Mouse (Mus musculus) cerebellum, adult 8-10 months (tissue): ENCODE data around the gene Prmt7.
"Not testable (repeated sequence)": the region's sequence is repeated elsewhere in the genome, so short reads cannot be mapped to it uniquely, and the experiment has no call there.

ENCODE experiments used
- DNase-seq: peaks from one replicate; pipeline ENCODE4 v3.0.0; 2022

Gene Prmt7

DNA sequence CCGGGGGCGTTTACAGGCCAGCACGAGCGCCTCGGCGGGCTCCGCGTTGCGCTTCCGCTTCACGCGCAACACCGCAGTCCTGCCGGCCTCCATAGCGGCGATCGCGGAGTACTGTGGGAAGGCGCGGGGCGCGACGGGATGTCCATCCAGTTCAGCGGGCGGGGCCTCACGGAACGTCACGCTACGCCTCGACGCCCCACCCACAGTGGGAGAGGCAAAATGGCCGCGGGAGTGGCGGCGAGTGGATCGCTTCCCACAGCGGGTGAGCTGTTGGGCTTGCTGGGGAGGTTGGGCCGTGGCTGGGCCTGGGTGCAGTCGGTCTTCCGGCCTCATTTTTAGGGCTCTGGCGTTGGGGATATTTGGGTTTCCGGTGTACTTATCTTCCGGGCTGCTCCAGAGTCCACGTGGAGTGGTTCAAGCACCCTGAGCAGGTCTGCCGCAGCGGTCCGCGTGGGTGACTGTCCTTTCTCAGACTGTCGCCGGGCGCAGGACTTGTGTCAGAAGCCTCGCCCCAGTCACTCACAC lies at the start of gene Prmt7, which contains the start of gene Slc7a6os:
Gene Prmt7 (plus strand): TSS at position 116 of the 525 bp plus-strand sequence.
Gene Slc7a6os (minus strand): TSS at position 115 of the 525 bp plus-strand sequence.
- peak; percentile 93 for DNase-seq

DNA sequence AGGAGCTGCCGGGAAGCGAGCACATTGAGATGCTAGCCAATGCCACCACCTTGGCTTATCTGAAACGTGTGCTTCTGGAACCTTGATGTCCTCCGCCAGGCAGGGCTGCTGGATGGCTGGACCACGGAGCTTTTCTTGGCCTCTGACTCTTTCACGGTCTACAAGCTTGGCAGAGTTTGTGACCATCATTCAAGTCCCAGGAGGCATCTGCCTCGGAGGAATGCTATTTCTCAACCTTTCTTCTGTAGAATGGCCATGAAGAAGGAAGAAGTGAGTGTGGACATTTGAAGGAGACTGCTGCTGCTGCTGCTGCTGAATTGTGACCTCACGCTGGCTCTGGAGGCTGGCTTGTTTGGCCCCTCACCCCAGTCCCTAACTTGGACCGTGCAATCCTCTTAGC lies 47.5 kb upstream of the Prmt7 start:
- DNase-seq = no peak

DNA sequence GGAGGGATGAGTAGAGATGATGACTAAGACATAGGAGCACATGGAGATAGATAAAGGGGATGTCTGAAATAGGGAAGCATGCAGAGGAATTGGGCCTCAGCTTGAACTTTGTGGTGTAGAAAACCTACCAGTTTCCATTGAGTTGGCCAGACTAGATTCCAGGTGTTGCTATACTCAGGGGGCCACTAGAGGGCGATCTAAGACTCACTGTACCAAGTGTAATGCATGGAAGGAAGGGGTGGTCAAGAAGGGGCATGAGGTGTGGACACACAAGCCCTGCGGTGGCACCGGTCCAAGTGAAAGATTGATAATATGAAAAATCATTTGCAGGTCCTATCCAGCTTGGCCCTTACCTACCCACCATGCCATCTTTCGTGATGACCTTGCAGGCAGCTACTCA lies 45.3 kb upstream of the Prmt7 start:
- DNase-seq = peak; percentile 73

DNA sequence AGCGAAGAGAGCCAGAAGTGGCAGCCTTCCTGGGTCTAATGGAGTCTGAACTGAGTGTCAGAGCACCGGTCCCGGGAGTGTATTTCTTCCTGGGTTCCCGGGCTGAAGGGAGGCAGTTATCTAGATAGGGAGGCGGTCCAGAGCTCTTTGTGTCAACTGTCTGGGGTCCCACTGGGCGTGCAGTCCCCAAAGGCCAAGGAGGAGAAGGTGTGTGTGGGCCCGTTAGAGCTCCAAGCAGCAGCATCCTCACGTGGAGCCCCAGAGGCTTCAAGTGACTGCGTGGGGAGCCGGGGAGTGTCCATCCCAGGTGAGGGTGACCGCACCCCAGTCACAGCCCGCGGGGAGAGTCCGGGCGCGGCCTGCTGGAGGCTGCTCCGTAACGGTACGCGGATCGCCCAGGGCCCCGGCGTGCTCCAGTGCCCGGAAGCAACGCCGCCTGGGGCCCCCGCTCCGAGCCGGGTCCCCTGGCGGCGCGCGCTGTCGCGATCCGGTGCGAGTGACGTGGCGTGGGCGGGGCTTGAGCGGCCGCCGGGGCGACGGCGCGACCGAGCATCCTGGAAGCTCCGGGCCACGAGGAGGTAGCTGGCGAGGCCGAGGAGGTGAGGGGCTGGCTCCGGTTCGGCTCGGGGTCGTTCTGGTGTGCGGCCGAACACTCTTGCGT lies 42.2 kb upstream of the Prmt7 start, which contains the start of gene Slc7a6:
Gene Slc7a6 (plus strand): TSS at position 502 of the 661 bp plus-strand sequence.
- DNase-seq = peak; percentile 86

DNA sequence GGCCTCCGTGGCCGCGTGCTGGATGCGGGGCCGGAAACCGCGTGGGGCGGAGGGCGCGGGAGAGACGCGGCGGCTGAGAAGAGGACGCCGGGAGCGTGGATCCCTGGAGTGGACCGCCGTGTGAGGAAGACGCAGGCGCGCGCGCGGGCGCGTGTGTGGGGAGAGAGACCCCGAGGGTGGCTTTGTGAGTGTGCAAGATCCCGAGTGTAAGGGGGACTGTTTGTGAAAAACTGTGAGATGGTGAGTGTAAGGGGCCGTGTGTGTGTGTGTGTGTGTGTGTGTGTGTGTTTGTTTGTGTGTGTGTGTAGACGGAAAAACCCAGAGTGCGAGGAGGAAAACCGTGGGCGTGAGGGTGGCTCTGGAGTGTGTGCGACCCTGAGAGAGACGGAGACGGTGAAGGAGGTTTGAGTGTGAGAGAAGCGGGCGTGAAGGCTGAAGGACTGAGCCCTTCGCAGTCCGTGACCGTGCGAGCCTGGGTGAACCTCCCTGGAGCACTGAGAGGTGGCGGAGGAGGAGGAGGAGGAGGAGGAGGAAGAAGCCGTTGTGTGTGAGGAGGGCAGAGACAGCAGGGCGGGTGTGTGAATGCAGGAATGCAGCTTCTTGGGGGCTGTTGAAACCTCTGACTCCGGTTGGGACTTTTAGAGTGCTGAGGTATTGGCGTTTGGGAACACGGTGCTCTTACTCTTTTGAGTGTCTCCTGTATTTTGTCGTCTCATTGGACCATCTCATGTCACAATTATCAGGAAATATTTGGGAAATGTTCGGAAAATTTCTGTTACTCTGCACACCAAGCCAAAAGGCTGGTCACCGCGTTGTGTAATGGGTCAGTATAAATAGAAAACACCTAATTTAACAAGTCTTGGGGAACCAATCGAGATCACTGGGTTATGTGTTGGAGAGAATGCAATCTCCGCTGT lies 41.5 kb upstream of the Prmt7 start:
- DNase-seq = peak; percentile 51

DNA sequence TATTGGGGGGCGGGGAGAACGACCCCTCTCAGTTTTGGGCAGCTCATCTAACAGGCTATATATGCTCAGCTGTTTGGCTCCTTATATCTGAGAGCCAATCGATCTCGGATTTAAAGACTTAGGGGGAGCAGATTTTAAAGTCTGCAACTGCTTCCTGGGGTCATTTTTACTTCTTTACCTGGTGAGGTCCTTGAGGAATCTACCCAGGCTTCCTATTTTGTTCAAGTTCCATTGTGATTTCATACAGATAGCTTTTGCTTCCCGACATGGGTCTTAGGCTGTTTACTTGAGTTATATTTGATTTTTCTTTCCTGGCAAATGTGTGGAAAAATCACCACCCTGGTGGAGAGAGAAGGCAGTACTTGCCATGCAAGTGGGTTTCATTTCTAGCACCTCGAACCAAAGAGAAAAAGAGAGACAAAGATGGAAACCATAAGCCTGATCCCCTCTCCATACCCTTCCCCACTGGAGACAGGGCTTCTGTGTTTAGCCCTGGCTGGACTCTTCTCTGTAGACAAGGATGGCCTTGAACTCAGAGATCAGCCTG lies 40.7 kb upstream of the Prmt7 start:
- no peak for DNase-seq

DNA sequence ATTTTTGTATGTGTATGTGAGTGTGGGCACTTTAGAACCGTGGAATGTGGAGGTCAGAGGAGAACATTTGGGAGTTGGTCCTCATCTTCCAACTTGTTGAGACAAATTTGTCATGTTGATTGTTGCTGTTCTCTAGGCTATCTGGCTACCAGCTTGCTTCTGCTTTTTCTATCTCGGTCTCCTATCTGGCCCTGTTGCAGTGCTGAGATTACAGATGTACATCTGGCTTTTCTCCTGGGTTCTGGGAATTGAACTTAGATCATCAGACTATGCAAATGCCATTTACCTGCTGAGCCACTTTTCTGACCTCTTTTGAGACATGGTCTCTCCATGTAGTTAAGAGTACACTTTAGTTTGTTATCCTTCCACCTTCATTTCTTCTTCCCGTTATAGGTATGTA lies 37.2 kb upstream of the Prmt7 start:
- no peak for DNase-seq

DNA sequence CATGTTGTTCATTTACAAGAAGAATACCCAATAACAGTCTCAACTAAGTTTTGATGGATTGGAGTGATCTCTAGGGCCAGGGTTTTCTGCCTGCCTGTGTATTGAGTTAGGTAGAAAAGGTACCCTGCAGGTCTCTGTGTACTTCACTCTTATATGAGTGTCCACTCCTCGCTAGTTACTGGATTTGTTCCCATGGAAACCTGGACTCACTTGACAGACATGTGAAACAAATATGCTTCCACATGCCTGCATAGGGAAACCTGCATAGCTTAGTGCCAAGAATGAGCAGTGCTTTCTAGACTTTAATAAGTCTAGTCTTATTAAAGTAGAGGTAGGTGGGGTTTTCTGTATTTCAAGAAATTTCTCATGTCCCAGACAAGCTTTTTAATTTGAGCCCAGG lies 33.8 kb upstream of the Prmt7 start:
- DNase-seq = no peak

DNA sequence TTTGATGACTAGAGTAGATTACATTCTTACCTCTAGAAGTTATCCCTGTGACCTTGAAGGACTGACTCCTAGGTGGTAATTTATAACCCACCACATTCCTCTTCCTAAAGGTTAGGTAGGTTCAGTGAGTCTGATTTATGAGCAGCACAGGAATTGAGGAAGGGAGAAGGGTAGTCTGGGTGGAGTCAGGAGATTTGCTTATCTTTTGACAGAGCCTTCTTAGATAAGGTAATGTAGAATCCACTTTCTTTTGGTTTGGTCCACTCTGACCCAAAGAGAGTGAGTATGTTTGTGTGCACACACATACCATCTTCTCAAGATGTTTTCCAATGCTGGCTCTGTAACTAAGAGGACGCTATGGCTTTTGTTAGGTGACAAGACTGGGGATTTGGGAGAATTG lies 33.1 kb upstream of the Prmt7 start:
- no peak for DNase-seq

DNA sequence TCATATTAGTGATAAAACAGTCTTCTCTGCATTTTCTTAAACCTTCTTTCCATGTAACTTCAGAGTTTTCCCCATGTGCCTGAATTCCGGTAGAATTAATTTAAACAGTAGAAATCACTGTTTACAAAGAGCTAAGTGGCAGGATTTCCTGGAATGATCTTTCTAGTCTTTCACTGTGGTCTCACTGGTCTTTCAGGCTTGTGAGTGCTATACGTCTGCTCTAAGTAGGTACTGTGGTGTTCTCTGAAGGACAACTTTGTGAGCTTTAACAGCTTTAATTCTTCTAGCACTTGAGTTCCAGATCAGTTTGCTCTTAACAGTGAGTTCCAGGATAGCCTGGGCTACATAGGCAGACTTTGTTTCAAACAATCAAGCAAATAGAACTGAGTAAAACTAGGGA lies 32.3 kb upstream of the Prmt7 start:
- no peak for DNase-seq

DNA sequence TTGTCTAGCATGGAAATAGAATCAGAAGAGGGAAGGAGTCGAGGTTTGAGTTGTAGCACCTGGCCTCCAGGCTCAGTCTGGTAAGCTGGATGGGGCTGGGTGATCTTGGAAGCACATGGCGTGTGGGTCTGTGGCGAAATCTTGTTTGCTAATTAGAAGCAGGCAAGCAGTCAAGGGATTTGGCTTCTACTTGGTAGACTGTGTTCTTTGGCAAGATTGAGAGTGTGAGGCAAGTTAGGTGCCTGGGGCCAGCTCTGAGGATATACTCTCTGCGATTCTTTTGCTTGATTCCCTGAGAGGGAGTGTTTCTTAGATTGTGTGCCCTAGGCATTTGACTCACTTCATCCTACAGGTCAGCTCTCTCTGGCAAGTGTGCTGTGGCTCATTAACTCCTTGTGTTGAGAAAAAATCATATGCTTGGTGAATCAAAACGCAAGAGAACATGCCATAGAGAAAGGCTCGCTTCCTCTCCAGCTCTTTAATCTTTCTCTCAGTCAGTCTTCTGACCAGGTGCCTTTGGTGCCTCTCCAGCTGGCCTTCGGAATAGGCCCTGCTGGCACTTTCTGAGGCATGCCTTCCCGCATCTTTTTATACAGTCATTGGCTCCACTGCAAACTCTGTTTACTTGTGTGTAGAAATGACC lies 25.0 kb upstream of the Prmt7 start:
- no peak for DNase-seq

DNA sequence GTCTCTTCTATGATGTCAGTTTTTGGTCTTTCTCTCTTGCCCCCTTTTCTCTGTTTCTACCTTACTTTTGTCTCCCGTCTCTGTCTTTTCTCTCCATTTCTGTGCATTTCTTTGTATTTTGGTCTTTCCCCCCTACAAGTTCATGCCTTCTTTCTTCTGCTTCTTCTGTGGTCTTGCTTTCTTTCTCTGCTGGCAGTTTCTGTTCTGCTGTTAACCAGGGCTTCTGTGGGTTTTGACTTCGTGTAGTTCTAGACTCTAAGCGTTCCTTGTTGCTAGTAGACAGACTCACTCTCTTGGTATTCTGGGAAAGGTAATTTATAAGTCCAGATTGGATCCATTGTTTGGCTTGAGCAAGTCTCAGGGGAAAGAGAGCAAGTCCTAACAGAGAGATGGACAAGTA lies 24.3 kb upstream of the Prmt7 start:
- no peak for DNase-seq

DNA sequence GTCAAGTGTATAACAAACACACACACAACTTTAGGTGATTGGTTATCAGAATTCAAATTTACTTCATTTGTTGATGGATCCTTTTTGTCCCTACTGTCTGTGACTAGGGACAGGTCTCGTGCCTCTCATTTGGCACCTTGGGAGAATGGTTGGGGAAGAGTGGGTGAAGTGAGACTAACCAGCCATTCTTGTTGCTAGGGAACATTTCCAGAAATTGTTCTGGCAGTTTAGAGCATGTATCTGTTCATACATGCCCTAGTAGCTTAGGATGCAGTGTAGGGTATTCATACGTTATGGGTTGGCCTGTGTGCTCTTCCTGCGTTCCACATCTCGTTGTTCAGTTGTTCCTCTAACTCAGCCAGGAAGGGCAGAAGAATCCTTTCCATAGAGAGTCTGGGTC lies 21.6 kb upstream of the Prmt7 start:
- no peak for DNase-seq

DNA sequence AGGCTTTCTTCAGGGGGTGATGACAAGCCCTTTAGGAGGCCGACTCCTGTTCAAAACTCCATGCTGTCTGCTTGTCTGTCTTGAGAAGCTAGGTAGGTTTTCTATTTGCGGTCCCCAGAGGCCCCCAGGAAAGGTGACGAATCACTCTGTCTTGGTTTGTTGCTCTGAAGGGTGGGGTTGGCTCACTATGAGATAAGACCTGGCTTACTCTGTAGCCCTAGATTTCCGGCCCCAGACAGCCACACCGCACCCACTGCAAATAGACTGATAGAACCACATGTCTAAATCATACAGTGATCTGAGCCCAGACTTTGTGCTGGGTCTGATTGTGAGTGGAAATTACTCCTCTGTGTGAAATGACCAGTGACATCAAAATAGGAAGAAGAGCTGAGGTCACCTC lies 19.1 kb upstream of the Prmt7 start:
- DNase-seq = no peak

DNA sequence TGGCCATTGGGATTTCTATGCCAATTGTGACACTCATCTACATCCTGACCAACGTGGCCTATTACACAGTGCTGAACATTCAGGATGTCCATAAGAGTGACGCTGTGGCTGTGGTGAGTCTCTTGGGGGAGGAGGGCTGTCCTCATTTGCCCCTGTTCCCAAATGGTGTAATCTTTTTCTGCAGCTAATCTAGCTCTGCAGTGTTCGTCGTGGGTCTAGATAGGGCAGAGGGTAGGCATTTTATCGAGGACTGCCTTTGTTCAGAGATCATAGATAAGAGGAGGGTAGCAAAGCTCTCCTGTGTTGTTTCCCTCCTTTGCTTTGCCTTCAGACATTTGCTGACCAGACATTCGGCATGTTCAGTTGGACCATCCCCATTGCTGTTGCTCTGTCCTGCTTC lies 17.6 kb upstream of the Prmt7 start:
- no peak for DNase-seq

DNA sequence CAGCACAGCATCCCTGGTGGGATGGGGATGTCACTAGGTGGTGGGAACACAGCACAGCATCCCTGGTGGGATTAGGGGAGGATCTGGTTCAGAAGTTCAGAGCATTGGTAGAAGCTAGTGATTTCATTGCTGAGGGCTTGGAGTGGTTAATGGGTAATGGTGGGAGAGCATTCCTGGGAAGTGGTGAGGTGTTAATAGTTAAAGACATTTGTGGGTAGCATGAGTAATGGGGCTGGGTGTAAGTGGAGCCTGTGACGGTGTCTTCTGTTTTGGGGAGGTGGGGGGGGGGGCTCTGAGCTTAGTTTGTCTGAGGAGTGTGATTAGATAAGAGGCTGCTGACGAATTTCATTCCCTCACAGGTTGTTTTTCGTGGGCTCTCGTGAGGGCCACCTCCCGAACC lies 16.7 kb upstream of the Prmt7 start:
- DNase-seq = no peak

DNA sequence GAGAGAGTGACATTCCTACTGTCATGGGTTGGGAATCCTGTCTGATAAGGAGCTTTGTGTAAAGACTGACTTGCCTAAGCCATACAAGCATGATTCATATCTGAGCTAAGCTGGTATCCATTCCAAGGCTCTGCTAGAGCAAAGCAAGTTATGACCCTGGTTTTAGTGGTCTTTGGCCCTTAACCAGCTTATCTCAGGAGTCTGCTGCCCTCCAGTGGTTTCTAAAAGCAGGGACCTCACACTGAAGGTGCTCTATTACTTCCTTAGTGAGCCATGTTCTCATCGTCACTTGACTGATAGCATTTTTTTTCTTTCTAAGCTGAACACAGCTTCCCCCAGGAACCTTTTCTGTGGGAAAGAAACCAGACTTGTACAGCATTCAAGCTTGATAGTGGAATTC lies 12.0 kb upstream of the Prmt7 start:
- no peak for DNase-seq

DNA sequence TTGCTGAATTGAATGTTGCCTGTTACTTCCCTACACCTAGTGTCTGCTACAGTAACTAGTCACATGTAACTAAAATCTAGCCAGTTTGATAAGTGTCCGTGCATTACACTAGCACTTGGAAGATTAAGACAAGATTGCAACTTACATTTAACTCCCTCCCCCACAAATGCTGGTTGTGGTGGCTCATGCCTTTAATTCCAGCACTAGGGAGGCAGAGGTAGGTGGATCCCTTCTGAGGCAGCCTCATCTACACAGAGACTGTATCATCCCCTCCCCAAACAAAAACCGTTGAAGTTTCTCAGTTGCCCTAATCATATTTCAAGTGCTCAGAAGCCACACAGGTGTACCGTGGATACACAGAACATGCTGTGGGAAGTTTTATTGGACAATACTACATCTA lies 11.1 kb upstream of the Prmt7 start:
- not testable (repeated sequence) for DNase-seq

DNA sequence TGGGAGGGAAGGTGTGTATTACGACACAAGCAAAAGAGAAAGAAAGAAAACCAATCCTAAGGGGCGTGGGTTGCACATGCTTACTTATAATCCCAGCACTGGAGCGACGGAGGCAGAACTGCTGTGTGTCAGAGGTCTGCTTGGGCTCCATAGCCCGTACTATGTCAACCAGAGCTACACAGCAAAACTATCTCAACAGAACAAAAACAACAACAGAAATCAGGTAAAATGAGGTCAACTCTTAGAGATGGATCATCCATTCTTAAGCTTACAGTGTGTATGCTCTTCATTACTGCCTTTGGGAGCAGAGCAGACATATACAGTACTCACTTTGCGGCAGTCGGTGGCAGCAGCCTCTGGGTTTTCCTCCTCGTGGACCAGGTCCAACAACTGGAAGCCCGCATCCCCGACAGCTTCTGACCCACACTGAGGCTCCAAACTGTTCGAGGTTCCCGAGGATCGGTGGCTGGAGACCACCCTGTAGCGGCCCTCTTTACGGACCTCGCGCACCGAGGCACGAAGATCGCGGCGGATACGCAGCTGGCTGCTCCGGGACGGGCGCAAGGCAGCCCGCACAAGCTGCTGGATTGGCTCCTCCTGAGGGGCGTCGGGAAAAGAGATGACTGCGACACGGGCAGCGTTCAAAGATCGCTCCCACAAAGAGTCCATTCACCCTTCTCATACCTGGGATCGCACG lies 553 bp upstream of the Prmt7 start:
- DNase-seq = no peak

DNA sequence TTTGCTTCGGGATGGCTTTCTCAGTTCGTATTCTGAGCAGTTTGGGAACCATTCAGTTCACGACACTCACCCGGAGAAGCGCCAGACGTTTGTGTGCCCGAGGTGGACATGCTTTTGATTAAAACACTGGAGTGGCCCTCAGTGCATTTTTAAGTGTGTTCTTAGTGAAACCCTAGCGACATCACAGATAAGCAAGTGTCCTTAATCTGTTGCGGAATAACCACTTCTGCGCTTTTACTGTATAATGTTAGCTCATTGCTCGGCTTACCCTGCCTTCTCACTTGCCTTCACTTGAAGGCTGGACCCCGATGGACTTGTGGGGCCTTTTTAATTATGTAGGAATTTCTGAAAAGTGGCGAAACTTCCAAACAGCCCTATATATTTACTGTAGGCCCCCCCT lies 685 bp downstream of the Prmt7 start:
- DNase-seq = no peak

DNA sequence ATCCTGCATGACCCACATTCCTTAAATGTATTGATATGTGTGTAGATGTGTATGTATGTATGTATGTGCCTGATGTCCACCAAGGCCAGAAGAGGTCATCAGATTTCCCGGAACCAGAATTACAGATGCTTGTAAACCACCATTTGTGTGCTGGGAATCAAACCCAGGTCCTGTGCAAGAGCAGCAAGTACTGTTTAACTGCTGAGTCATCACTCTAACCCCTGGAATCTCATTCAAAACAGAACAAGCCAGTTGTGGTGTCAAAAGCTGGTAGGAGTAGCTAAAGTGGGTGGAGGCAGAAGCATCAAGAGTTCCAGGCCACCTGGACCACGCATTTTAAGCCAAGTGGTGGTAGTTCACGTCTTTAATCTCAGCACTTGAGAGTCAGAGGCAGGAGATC lies 3.2 kb downstream of the Prmt7 start:
- DNase-seq = no peak

DNA sequence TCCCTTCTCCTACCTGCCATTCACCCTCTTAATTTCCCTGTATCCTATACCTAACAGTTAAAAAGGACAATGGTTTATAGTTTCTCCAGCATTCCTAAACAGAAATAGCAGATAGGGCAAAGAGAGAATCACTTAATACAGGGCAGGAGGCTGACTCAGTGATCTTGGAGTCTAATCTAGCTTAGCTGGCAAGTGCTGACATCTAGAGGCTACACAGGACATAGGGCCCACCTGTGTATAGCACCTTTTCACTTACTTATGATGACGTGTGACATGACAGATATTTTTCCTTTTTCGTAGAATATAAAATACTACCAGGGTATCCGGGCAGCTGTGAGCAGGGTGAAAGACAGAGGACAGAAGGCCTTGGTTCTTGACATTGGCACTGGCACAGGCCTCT lies 8.9 kb downstream of the Prmt7 start:
- DNase-seq = no peak

DNA sequence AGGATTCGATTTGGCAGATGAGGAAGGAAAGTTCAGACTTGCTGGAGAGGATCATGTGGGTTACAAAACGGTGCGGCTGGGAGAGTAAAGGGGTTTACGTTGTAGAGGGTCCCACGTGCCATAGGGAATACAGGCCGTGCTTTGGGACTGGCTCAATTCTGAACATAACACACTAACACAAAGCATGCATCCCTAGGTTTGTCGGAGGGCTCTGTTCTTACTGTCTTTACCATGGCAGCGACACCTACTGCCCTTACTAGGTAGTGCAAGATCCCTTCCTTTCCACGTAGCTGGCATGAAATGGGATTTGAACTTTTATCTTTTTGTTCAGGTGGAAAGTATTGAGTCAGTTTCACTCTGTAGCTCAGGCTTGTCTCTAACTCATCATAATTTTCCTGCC lies 15.9 kb downstream of the Prmt7 start:
- peak; percentile 53 for DNase-seq
